Mouse (Mus musculus): ENCODE data around the gene Inpp5d. TPM values are rescaled to one million over a fixed set of nuclear protein-coding genes. Genes with fewer than 3 reads are reported as not detected.
A peak's percentile ranks its signal among the peaks of the same experiment; 100 is the strongest.

Inpp5d gene
- total RNA-seq, 2 experiments from 2014 or later = 10.2 to 10.7 TPM

- no peak for DNase-seq
- intact Hi-C loops (cut with DNase I) = no loop called here
Measured at GRCm38 (mm10) chr1:87623977-87624666, 4.0 kb downstream of the Inpp5d start.

GRCm38 (mm10) chr1:87624826-87625225, 4.7 kb downstream of the Inpp5d start:
- intact Hi-C loops (cut with DNase I) = no loop called here
- no peak for DNase-seq

GRCm38 (mm10) chr1:87625254-87626025, 5.3 kb downstream of the Inpp5d start:
- DNase-seq = no peak
- intact Hi-C loops (cut with DNase I) = no loop called here

- intact Hi-C loops (cut with DNase I) = no loop called here
- no peak for DNase-seq
Measured at GRCm38 (mm10) chr1:87626344-87626743, 6.2 kb downstream of the Inpp5d start.

GRCm38 (mm10) chr1:87628085-87628484, 8.0 kb downstream of the Inpp5d start:
- intact Hi-C loops (cut with DNase I) = no loop called here
- DNase-seq = no peak

GRCm38 (mm10) chr1:87631584-87631983, 11.5 kb downstream of the Inpp5d start:
- intact Hi-C loops (cut with DNase I) = no loop called here
- DNase-seq = no peak

- DNase-seq = no peak
- intact Hi-C loops (cut with DNase I) = no loop called here
Measured at GRCm38 (mm10) chr1:87632163-87632562, 12.1 kb downstream of the Inpp5d start.

- intact Hi-C loops (cut with DNase I) = no loop called here
- no peak for DNase-seq
Measured at GRCm38 (mm10) chr1:87636716-87637117, 16.6 kb downstream of the Inpp5d start.

GRCm38 (mm10) chr1:87637121-87637877, 17.2 kb downstream of the Inpp5d start:
- no peak for DNase-seq
- intact Hi-C loops (cut with DNase I) = no loop called here

GRCm38 (mm10) chr1:87637878-87638600, 17.9 kb downstream of the Inpp5d start:
- no peak for DNase-seq
- intact Hi-C loops (cut with DNase I) = no loop called here

GRCm38 (mm10) chr1:87639724-87640123, 19.6 kb downstream of the Inpp5d start:
- intact Hi-C loops (cut with DNase I) = no loop called here
- no peak for DNase-seq

GRCm38 (mm10) chr1:87640165-87640661, 20.1 kb downstream of the Inpp5d start:
- no peak for DNase-seq
- intact Hi-C loops (cut with DNase I) = no loop called here

- intact Hi-C loops (cut with DNase I) = no loop called here
- DNase-seq = no peak
Measured at GRCm38 (mm10) chr1:87643016-87643415, 22.9 kb downstream of the Inpp5d start.

GRCm38 (mm10) chr1:87645041-87645440, 24.9 kb downstream of the Inpp5d start:
- intact Hi-C loops (cut with DNase I) = no loop called here
- peak; percentile 80 for DNase-seq

GRCm38 (mm10) chr1:87645748-87646147, 25.6 kb downstream of the Inpp5d start:
- no peak for DNase-seq
- intact Hi-C loops (cut with DNase I) = no loop called here

- no peak for DNase-seq
- intact Hi-C loops (cut with DNase I) = no loop called here
Measured at GRCm38 (mm10) chr1:87647820-87648219, 27.7 kb downstream of the Inpp5d start.

GRCm38 (mm10) chr1:87648657-87649056, 28.5 kb downstream of the Inpp5d start:
- DNase-seq = no peak
- intact Hi-C loops (cut with DNase I) = no loop called here

GRCm38 (mm10) chr1:87649219-87649805, 29.2 kb downstream of the Inpp5d start:
- intact Hi-C loops (cut with DNase I) = no loop called here
- no peak for DNase-seq

GRCm38 (mm10) chr1:87649958-87650474, 29.9 kb downstream of the Inpp5d start:
- no peak for DNase-seq
- intact Hi-C loops (cut with DNase I) = no loop called here

GRCm38 (mm10) chr1:87650611-87651079, 30.5 kb downstream of the Inpp5d start:
- DNase-seq = no peak
- intact Hi-C loops (cut with DNase I) = no loop called here
